Mouse (Mus musculus) neural tube, embryonic 14.5 days (tissue): Measurements from ENCODE around the gene Cds2. TPM values are rescaled to one million over a fixed set of nuclear protein-coding genes. Genes with fewer than 3 reads are reported as not detected.

ENCODE experiments used
- polyA plus RNA-seq: library from polyadenylated mRNA; unstranded; fragments of >200 nt; fragmentation: Nextera tagmentation; extraction: Ambion mirVana; gene quantifications from 2 replicates; pipeline ENCODE4 v1.2.1, GENCODE M21; 2014

Cds2 gene
- polyA plus RNA-seq, 1 experiment from 2014 or later: 52.8 TPM

Other genes starting within 250 kb of the Cds2 start
- gene Rassf2, start 232.9 kb upstream of the Cds2 start, polyA plus RNA-seq: 25.3 and 30.4 TPM in 2 replicates
- 43.6 and 47.6 TPM in 2 replicates for gene Slc23a2, start 118.0 kb upstream of the Cds2 start, polyA plus RNA-seq
- gene Tmem230, start 15.3 kb upstream of the Cds2 start, polyA plus RNA-seq: 44.8 and 49.8 TPM in 2 replicates
- gene Pcna, start 9.8 kb upstream of the Cds2 start, polyA plus RNA-seq: 101 and 102 TPM in 2 replicates
- 1.7 and 3.0 TPM in 2 replicates for gene Prokr2, start 122.3 kb downstream of the Cds2 start, polyA plus RNA-seq